Mouse (Mus musculus) fibroblast of lung, adult 2 months (primary cell): ENCODE data around the gene Trmt2a.
"Not testable (repeated sequence)": the region's sequence is repeated elsewhere in the genome, so short reads cannot be mapped to it uniquely, and the experiment has no call there.

Source experiments
- DNase-seq: peaks from one replicate; pipeline ENCODE4 v3.0.0-alpha.2; 2011; ENCODE audit warnings: low read depth

The Trmt2a gene

DNA sequence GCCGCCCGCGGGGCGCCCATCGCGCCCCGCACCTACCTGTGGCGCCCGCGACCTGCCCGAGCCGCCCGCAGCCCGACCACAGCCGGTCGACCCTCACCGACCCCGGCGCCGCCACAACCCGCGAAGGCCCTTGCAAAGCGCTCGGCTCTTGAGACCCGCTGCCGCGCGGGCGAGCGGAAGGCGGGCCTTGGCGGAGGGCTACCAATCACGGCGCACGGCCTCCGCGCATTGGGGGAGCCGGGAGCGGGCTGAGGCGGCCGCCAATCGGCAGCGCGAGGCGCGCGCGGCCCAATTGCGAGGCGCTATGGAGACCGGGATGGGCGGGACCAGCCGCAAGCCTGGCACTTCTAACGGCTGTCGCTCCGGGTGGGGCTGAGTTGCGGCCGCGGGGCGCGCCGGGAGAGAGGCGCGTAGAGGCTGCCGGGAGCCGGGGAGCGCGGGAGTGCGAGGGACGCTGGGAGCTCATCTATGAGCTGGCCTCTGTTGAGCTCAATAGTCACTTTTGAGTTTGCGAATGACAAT is 40.6 kb downstream of the Trmt2a start, which contains the start of gene Dgcr8:
Gene Dgcr8, minus strand, starts transcription at position 180 of the 522 bp plus-strand sequence.
- DNase-seq, result peak; percentile 93

- not testable (repeated sequence) for DNase-seq
These were observed 41.1 kb downstream of the Trmt2a start for GRCm38 (mm10) chr16:18289614-18290013.
